Mouse (Mus musculus) small intestine, adult 2 months (tissue): ENCODE measurements around the gene Coro1c.

Experiments used
- CTCF ChIP-seq: fragments of 200-500 bp; IDR thresholded peaks from 2 replicates; pipeline ENCODE4 v1.5.1; 2012; ENCODE audit warnings: low read depth, mild to moderate bottlenecking, control low read depth, inconsistent platforms, low read length, moderate library complexity, mixed read lengths; ENCODE audit not compliant: insufficient replicate concordance, insufficient read length; ENCODE audit errors: extremely low read depth
- POLR2A ChIP-seq: fragments of 200-500 bp; IDR thresholded peaks from 2 replicates; pipeline ENCODE4 v1.6.1; 2012; ENCODE audit warnings: low read depth, mild to moderate bottlenecking, control low read depth, inconsistent platforms, low read length, moderate library complexity

DNA sequence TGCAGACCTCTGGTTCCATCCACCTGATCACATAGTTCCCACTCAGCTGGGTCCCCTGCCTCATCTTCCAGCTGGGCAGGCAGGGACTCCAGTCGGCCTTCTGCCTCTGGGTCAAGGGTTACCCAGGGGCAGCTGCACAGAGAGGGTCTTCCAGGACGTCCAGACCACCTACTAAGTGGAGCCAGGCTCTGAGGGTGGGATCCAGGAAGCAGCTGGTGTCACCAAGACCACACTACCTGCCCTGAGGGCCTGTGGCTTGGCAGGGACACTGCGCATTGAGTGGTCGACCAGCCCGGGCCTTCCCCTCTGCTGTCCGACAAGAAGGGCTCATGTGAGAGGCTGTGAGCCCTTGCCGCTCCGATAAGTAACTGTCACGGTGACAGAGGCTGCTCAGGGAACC, 100.8 kb downstream of the Coro1c start:
- TF ChIP-seq CTCF, result no peak
- no peak for TF ChIP-seq POLR2A
